Mouse (Mus musculus): ENCODE measurements around the gene Kit.

Kit gene

GRCm38 (mm10) chr5:75589552-75590346 lies 15.0 kb downstream of the Kit start:
- no peak for DNase-seq (ENCODE audit: low read depth, low spot score)

GRCm38 (mm10) chr5:75590961-75591360 lies 16.2 kb downstream of the Kit start:
- DNase-seq (ENCODE audit: low read depth, low spot score) = no peak

GRCm38 (mm10) chr5:75591567-75591966 lies 16.9 kb downstream of the Kit start:
- DNase-seq (ENCODE audit: low read depth, low spot score) = no peak

- no peak for DNase-seq (ENCODE audit: low read depth, low spot score)
These were observed 20.6 kb downstream of the Kit start for GRCm38 (mm10) chr5:75595319-75595718.

- DNase-seq (ENCODE audit: low read depth, low spot score) = no peak
These were observed 21.5 kb downstream of the Kit start for GRCm38 (mm10) chr5:75596211-75596610.

- no peak for DNase-seq (ENCODE audit: low read depth, low spot score)
These were observed 22.6 kb downstream of the Kit start for GRCm38 (mm10) chr5:75597316-75597715.

GRCm38 (mm10) chr5:75598491-75598890 lies 23.8 kb downstream of the Kit start:
- DNase-seq (ENCODE audit: low read depth, low spot score) = no peak

GRCm38 (mm10) chr5:75599991-75600390 lies 25.3 kb downstream of the Kit start:
- no peak for DNase-seq (ENCODE audit: low read depth, low spot score)

GRCm38 (mm10) chr5:75604238-75604637 lies 29.5 kb downstream of the Kit start:
- DNase-seq (ENCODE audit: low read depth, low spot score) = no peak

- no peak for DNase-seq (ENCODE audit: low read depth, low spot score)
These were observed 32.2 kb downstream of the Kit start for GRCm38 (mm10) chr5:75606898-75607297.

- no peak for DNase-seq (ENCODE audit: low read depth, low spot score)
These were observed 33.3 kb downstream of the Kit start for GRCm38 (mm10) chr5:75607971-75608370.

- DNase-seq (ENCODE audit: low read depth, low spot score) = no peak
These were observed 37.7 kb downstream of the Kit start for GRCm38 (mm10) chr5:75612380-75612779.

- no peak for DNase-seq (ENCODE audit: low read depth, low spot score)
These were observed 38.2 kb downstream of the Kit start for GRCm38 (mm10) chr5:75612926-75613325.

- DNase-seq (ENCODE audit: low read depth, low spot score) = no peak
These were observed 40.4 kb downstream of the Kit start for GRCm38 (mm10) chr5:75615000-75615571.

- DNase-seq (ENCODE audit: low read depth, low spot score) = no peak
These were observed 40.9 kb downstream of the Kit start for GRCm38 (mm10) chr5:75615624-75616023.

- DNase-seq (ENCODE audit: low read depth, low spot score) = no peak
These were observed 47.7 kb downstream of the Kit start for GRCm38 (mm10) chr5:75622401-75622800.

GRCm38 (mm10) chr5:75623007-75623406 lies 48.3 kb downstream of the Kit start:
- no peak for DNase-seq (ENCODE audit: low read depth, low spot score)

GRCm38 (mm10) chr5:75623520-75623919 lies 48.8 kb downstream of the Kit start:
- no peak for DNase-seq (ENCODE audit: low read depth, low spot score)

- no peak for DNase-seq (ENCODE audit: low read depth, low spot score)
These were observed 49.4 kb downstream of the Kit start for GRCm38 (mm10) chr5:75623993-75624706.

- DNase-seq (ENCODE audit: low read depth, low spot score) = no peak
These were observed 50.3 kb downstream of the Kit start for GRCm38 (mm10) chr5:75625059-75625458.

GRCm38 (mm10) chr5:75626284-75626683 lies 51.6 kb downstream of the Kit start:
- no peak for DNase-seq (ENCODE audit: low read depth, low spot score)

GRCm38 (mm10) chr5:75626703-75627102 lies 52.0 kb downstream of the Kit start:
- DNase-seq (ENCODE audit: low read depth, low spot score) = no peak

GRCm38 (mm10) chr5:75632257-75632656 lies 57.5 kb downstream of the Kit start:
- DNase-seq (ENCODE audit: low read depth, low spot score) = no peak
